ENCODE assay signal across 8 mouse cellular contexts in the genomic region with DNA sequence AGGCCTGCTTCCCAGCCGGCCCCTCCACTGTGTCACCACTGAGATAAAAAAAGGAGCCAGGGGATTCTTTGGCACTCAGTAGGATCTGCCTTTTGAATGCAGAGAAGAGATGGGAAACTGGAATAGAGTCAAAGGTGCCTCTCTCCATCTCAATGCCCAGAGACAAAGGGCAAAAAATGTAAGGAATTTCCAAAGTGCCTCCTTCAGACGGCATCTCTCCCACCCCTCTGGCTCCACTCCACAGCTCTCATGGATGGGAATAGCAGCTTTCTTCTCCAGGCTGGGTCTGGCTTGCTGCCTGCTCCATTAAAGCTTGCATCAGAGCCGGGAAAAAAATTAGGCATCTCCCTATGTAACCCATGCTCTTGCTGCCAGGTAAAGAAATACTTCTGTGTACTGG. TPM values are rescaled to one million over a fixed set of nuclear protein-coding genes. Genes with fewer than 3 reads are reported as not detected.
DNase-seq lines count a peak whose midpoint lies in the region; ATAC-seq lines count a peak whose summit lies in the region.

No protein-coding gene starts in this region.

- intact Hi-C loops in heart, postnatal 36 days (cut with DNase I), result no loop called here

- H3K4me2 ChIP-seq in heart, embryonic 13.5 days, result no peak overlapping the region
- H3K4me2 ChIP-seq in forebrain, embryonic 13.5 days, result no peak overlapping the region

- H3K36me3 ChIP-seq in heart, embryonic 13.5 days, result no peaks in the 10 kb centered on the region
- H3K36me3 ChIP-seq in forebrain, embryonic 13.5 days (ENCODE audit: poor library complexity, severe bottlenecking), result no peaks in the 10 kb centered on the region

- no peak overlapping the region; the same call in 1 of the 2 replicates for H3K9ac ChIP-seq in heart, embryonic 13.5 days
- no peak overlapping the region for H3K9ac ChIP-seq in forebrain, embryonic 13.5 days

- H3K4me3 ChIP-seq in heart, embryonic 13.5 days, result no peak overlapping the region
- no peak overlapping the region for H3K4me3 ChIP-seq in forebrain, embryonic 13.5 days

- peak overlapping the region; percentile 49 for H3K27ac ChIP-seq in heart, embryonic 13.5 days (replicated peaks)
- peak overlapping the region; percentile 48 for H3K27ac ChIP-seq in forebrain, embryonic 13.5 days

- H3K4me1 ChIP-seq in heart, embryonic 13.5 days, result peaks cover 53% of the 10 kb centered on the region
- H3K4me1 ChIP-seq in forebrain, embryonic 13.5 days, result peaks cover 53% of the 10 kb centered on the region

- ATAC-seq in heart, embryonic 13.5 days (ENCODE audit: extremely low read depth, insufficient number of reproducible peaks, low FRiP score, low TSS enrichment), result no peak
- ATAC-seq in forebrain, embryonic 13.5 days, result no peak

- WGBS in heart, embryonic 13.5 days, result 16% methylated on average over 3 of the region's 3 CpGs
- 7% methylated on average over 3 of the region's 3 CpGs for WGBS in forebrain, embryonic 13.5 days

- no peaks in the 10 kb centered on the region for H3K27me3 ChIP-seq in heart, embryonic 13.5 days (replicated peaks)
- H3K27me3 ChIP-seq in forebrain, embryonic 13.5 days, result no peaks in the 10 kb centered on the region

- H3K9me3 ChIP-seq in heart, embryonic 13.5 days, result 0 out of 2 replicates have a peak, but pooled peaks cover 5% of the 10 kb centered on the region
- no peaks in the 10 kb centered on the region for H3K9me3 ChIP-seq in forebrain, embryonic 13.5 days (replicated peaks)

- no peak for DNase-seq in heart, postnatal 36 days
- DNase-seq in Muller cell, postnatal 12 days (ENCODE audit: inconsistent ontology term), result peak; percentile 97
- peak; percentile 49 for DNase-seq in lung, postnatal 14 days
- no peak for DNase-seq in retina, postnatal 1 day
- no peak for DNase-seq in embryo, embryonic 10 days (ENCODE audit: low spot score)
- no peak for DNase-seq in adrenal gland, adult 2 months

RNA-seq across cellular contexts. Expression of gene Podxl, which starts 37.4 kb away (rescaled TPM):
- 18.4 and 22.2 TPM in 2 replicates for polyA plus RNA-seq in heart, embryonic 13.5 days (2015; fragmentation: Nextera tagmentation; extraction: Ambion mirVana)
- 10 to 100 TPM; 71.9 to 90.8 TPM for total RNA-seq in heart, postnatal 36 days (2021)
- 13.2 and 15.9 TPM in 2 replicates for polyA plus RNA-seq in forebrain, embryonic 13.5 days (2015; fragmentation: Nextera tagmentation; extraction: Ambion mirVana)
- 10 to 100 TPM; 41.9 to 80.4 TPM for total RNA-seq in adrenal gland, adult 2 months (2021)
- 50.3 and 56.3 TPM in 2 replicates for polyA plus RNA-seq in adrenal gland, adult 2 months (2012; rRNA removed)

Comparison
In these comparisons a context has a peak if more than half of its experiments do, and no peak if none do; other contexts are left out.
1. DNase-seq: peak in Muller cell, postnatal 12 days (single experiment) and lung, postnatal 14 days (single experiment); none in heart, postnatal 36 days (0 of 2), retina, postnatal 1 day (single experiment), embryo, embryonic 10 days (single experiment) and adrenal gland, adult 2 months (single experiment).